Mouse (Mus musculus): ENCODE measurements around the gene Scgb2b18. TPM values are rescaled to one million over a fixed set of nuclear protein-coding genes. Genes with fewer than 3 reads are reported as not detected.

Scgb2b18 gene
- polyA plus RNA-seq (2014; fragmentation: Illumina TruSeq; extraction: RNeasy Lipid Tissue Mini Kit (QIAGEN cat#74804)): not detected

DNA sequence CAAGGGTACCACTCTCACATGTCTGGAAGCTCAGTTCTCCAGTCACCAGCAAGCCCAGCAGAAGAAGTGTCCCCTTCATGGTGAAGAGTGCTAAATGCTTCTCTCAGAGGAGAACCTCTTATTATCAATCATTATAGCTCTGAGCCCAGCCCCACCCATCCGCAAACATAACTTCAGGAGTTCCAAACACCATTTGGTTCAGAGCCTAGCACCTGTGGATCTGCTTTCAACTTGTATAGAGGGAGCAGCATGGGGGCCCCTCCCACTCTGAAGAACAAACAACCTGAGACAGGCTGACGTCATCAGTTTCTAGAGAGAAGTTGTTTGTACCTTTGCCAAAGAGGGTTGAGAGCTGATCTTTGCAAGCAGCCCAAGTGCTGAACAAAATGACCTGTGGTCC, at the start of gene Scgb2b18:
Gene Scgb2b18, minus strand, starts transcription at position 101 of the 400 bp plus-strand sequence.

DNA sequence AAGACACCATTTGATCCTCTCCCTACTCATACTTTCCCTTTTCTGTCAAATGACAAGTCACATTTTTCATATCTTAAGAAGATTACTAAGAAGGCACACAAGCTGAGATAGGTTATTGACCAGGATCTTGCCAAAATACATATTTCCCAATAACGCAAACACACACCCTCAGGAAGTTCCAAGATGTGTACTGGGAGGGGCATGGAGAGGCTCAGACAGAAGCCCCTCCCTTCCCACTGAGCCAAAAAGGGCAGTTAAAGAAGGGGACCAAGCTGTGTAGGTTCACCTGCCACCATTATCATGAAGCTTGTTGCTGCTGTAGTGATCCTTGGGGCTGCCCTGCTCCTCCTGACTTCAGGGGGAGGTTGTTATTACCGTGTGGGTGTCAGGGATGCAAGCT, 11.6 kb upstream of the Scgb2b18 start, which contains the start of gene Scgb1b18:
Gene Scgb1b18, plus strand, starts transcription at position 301 of the 400 bp plus-strand sequence.

Other genes starting within 250 kb of the Scgb2b18 start
- not detected for gene Scgb2b17, start 117.3 kb downstream of the Scgb2b18 start, polyA plus RNA-seq (2014; fragmentation: Illumina TruSeq; extraction: RNeasy Lipid Tissue Mini Kit (QIAGEN cat#74804))
- gene Scgb1b17, start 110.4 kb downstream of the Scgb2b18 start, polyA plus RNA-seq (2014; fragmentation: Illumina TruSeq; extraction: RNeasy Lipid Tissue Mini Kit (QIAGEN cat#74804)): not detected
- gene Scgb1b18, start 11.7 kb upstream of the Scgb2b18 start, polyA plus RNA-seq (2014; fragmentation: Illumina TruSeq; extraction: RNeasy Lipid Tissue Mini Kit (QIAGEN cat#74804)): not detected
- gene Scgb2b19, start 106.5 kb upstream of the Scgb2b18 start, polyA plus RNA-seq (2014; fragmentation: Illumina TruSeq; extraction: RNeasy Lipid Tissue Mini Kit (QIAGEN cat#74804)): not detected
- gene Scgb1b19, start 113.4 kb upstream of the Scgb2b18 start, polyA plus RNA-seq (2014; fragmentation: Illumina TruSeq; extraction: RNeasy Lipid Tissue Mini Kit (QIAGEN cat#74804)): not detected
- not detected for gene Scgb2b20, start 192.5 kb upstream of the Scgb2b18 start, polyA plus RNA-seq (2014; fragmentation: Illumina TruSeq; extraction: RNeasy Lipid Tissue Mini Kit (QIAGEN cat#74804))
- gene Scgb1b20, start 199.4 kb upstream of the Scgb2b18 start, polyA plus RNA-seq (2014; fragmentation: Illumina TruSeq; extraction: RNeasy Lipid Tissue Mini Kit (QIAGEN cat#74804)): not detected